Mouse (Mus musculus): ENCODE measurements around the gene Arhgap1. TPM values are rescaled to one million over a fixed set of nuclear protein-coding genes. Genes with fewer than 3 reads are reported as not detected.

Arhgap1 gene
- total RNA-seq, 2 experiments from 2014 or later, result 74.2 to 80.4 TPM

- no peak for DNase-seq (ENCODE audit: extremely low spot score in 1 of 2, low spot score in 2 of 2)
- Histone ChIP-seq H3K4me3 (no peak overlapping the region), H3K27ac (no peak overlapping the region)
- no peak for TF ChIP-seq CTCF (IDR thresholded peaks at IDR 0.05)
- intact Hi-C loops (cut with DNase I), result no loop called here
Measured at GRCm38 (mm10) chr2:91706456-91706855, 56.8 kb downstream of the Arhgap1 start.

GRCm38 (mm10) chr2:91708361-91708760 lies 58.7 kb downstream of the Arhgap1 start:
- no peak for TF ChIP-seq CTCF (IDR thresholded peaks at IDR 0.05)

GRCm38 (mm10) chr2:91710272-91711234 lies 60.9 kb downstream of the Arhgap1 start, which contains the start of the genes Atg13 and Harbi1:
Atg13 (minus strand) TSS chr2:91710576.
Harbi1 (plus strand) TSS chr2:91710852.
- peak; percentile 92 to 93 for DNase-seq (ENCODE audit: extremely low spot score in 1 of 2, low spot score in 2 of 2)
- intact Hi-C loops (cut with DNase I), result loop anchor here (1.0 to 10.0 kb wide), 2 partner anchors 20 to 214 kb away; partner anchors contain the start of genes Ambra1 and Chrm4
- Histone ChIP-seq H3K27ac (peak within 1 kb of the TSS; percentile 99), H3K4me3 (peak within 1 kb of the TSS; percentile 100)
- TF ChIP-seq CTCF (IDR thresholded peaks at IDR 0.05), result no peak

More at GRCm38 (mm10) chr2:91708361-91708760, 58.7 kb downstream of the Arhgap1 start:
- intact Hi-C loops (cut with DNase I), result no loop called here
- H3K4me3 ChIP-seq, result no peak overlapping the region
- H3K27ac ChIP-seq, result no peak overlapping the region
- DNase-seq (ENCODE audit: extremely low spot score in 1 of 2, low spot score in 2 of 2), result no peak

GRCm38 (mm10) chr2:91711256-91711925 lies 61.7 kb downstream of the Arhgap1 start:
- peak overlapping the region; percentile 99 for H3K27ac ChIP-seq
- peak overlapping the region; percentile 100 for H3K4me3 ChIP-seq
- no peak for TF ChIP-seq CTCF (IDR thresholded peaks at IDR 0.05)
- DNase-seq (ENCODE audit: extremely low spot score in 1 of 2, low spot score in 2 of 2), result no peak
- intact Hi-C loops (cut with DNase I), result loop anchor here (10.0 kb wide), 1 partner anchor 213 kb away; the partner anchor contains the start of gene Chrm4

- intact Hi-C loops (cut with DNase I), result loop anchor here (10.0 kb wide), 1 partner anchor 210 kb away; the partner anchor contains the start of gene Chrm4
Measured at GRCm38 (mm10) chr2:91714921-91715320, 65.3 kb downstream of the Arhgap1 start.

GRCm38 (mm10) chr2:91718276-91718675 lies 68.6 kb downstream of the Arhgap1 start:
- TF ChIP-seq CTCF (IDR thresholded peaks at IDR 0.05), result no peak
- no peak for DNase-seq (ENCODE audit: extremely low spot score in 1 of 2, low spot score in 2 of 2)
- Histone ChIP-seq H3K27ac (no peak overlapping the region; the same call in 1 of the 2 replicates), H3K4me3 (no peak overlapping the region)
- intact Hi-C loops (cut with DNase I), result loop anchor here (10.0 kb wide), 1 partner anchor 207 kb away; the partner anchor contains the start of gene Chrm4

More at GRCm38 (mm10) chr2:91714921-91715320, 65.3 kb downstream of the Arhgap1 start:
- TF ChIP-seq CTCF (IDR thresholded peaks at IDR 0.05), result no peak
- H3K4me3 ChIP-seq, result no peak overlapping the region
- no peak overlapping the region for H3K27ac ChIP-seq
- DNase-seq (ENCODE audit: extremely low spot score in 1 of 2, low spot score in 2 of 2), result no peak

Other genes starting within 250 kb of the Arhgap1 start
- gene 1110051M20Rik, start 205.2 kb upstream of the Arhgap1 start, total RNA-seq (2021), result 100 to 1,000 TPM in 1 of 2 experiments, 10 to 100 TPM in 1; 90.6 to 107 TPM
- 10 to 100 TPM; 25.3 to 27.3 TPM for gene Lrp4, start 192.3 kb upstream of the Arhgap1 start, total RNA-seq (2021)
- 100 to 1,000 TPM; 120 to 134 TPM for gene Ckap5, start 123.1 kb upstream of the Arhgap1 start, total RNA-seq (2021)
- gene F2, start 13.4 kb upstream of the Arhgap1 start, total RNA-seq (2021), result under 1 TPM in 1 of 2 experiments, not detected in 1; 0.14 TPM
- gene Zfp408, start 69 bp upstream of the Arhgap1 start, total RNA-seq (2021), result 10 to 100 TPM; 11.7 TPM
- 10 to 100 TPM; 83.7 to 84.1 TPM for gene Atg13, start 60.7 kb downstream of the Arhgap1 start, total RNA-seq (2021)
- 1 to 10 TPM; 4.9 to 6.5 TPM for gene Harbi1, start 61.0 kb downstream of the Arhgap1 start, total RNA-seq (2021)
- 10 to 100 TPM; 55.9 to 56.3 TPM for gene Ambra1, start 80.3 kb downstream of the Arhgap1 start, total RNA-seq (2021)

Measured in left cerebral cortex, adult 2 months (tissue).